In the genomic region with DNA sequence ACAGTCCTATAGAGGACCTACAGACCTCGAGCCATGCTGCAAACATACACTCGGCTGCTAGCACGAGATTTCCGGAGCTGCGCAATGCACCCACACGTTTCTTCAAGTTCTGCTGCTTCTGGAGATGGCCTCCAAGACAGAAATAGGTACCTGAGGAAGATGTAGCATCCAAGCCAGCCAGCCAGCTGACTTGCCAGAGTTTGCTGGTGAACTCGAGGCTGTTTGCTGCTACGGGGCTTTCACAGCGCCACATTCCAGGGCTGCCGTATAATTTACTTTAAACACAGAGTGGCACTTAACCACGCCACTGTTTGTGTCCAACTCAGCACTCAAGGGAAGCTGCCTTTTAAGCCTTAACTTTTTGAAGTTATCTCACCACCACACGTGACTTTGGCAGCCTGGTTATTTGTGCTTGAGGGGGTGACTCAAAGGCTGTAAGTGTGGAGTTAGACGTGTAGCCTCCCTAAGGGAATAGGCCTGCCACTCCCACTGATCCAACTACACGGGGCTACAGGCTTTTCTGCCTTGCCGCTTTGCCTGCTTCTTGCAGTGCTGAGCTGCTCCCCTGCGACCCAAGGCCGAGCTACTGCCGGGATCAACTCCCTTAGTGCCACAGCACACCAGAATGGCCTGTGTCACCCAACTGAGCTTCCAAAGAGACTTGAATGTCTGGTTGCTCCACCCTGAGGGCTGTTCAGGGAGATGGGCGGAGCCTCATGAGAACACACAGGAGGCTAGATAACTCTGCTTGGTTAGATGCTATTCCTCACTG, we compare ENCODE assay signal across 8 mouse cellular contexts. TPM values are rescaled to one million over a fixed set of nuclear protein-coding genes. Genes with fewer than 3 reads are reported as not detected.
DNase-seq lines count a peak whose midpoint lies in the region; ATAC-seq and TF ChIP-seq lines count a peak whose summit lies in the region.

No protein-coding gene starts in this region.

- intact Hi-C loops in heart, postnatal 25 days (cut with DNase I): no loop called here

- H3K27ac ChIP-seq in heart, postnatal 0 days (ENCODE audit: low read depth): peak overlapping the region; percentile 95
- H3K27ac ChIP-seq in forebrain, embryonic 14.5 days (ENCODE audit: low read depth, low read length): no peak overlapping the region
- no peak overlapping the region for H3K27ac ChIP-seq in liver, embryonic 11.5 days (ENCODE audit: low read depth, low read length)

- TF ChIP-seq EP300 in heart, postnatal 0 days (IDR thresholded peaks at IDR 0.05; ENCODE audit: low read depth): no peak

- H3K4me3 ChIP-seq in heart, postnatal 0 days (ENCODE audit: low read depth, low read length): no peak overlapping the region
- no peak overlapping the region for H3K4me3 ChIP-seq in forebrain, embryonic 14.5 days (ENCODE audit: low read depth, low read length)
- no peak overlapping the region for H3K4me3 ChIP-seq in liver, embryonic 11.5 days (ENCODE audit: low read depth, low read length)

- ATAC-seq in heart, postnatal 0 days (ENCODE audit: insufficient read depth, low read depth): peak; percentile 78
- ATAC-seq in megakaryocyte-erythroid progenitor cell, adult 5-6 weeks (replicated peaks; ENCODE audit: low FRiP score, low TSS enrichment, poor library complexity, severe bottlenecking): peak; percentile 52; the same call in 1 of the 2 replicates
- ATAC-seq in forebrain, embryonic 14.5 days: no peak
- no peak for ATAC-seq in liver, embryonic 11.5 days (replicated peaks; ENCODE audit: low FRiP score)

- peak; percentile 45 to 56 for DNase-seq in heart, adult 18-20 months
- DNase-seq in heart, postnatal 25 days (ENCODE audit: low spot score): no peak
- DNase-seq in ZHBTc4 (ENCODE audit: low read depth, low spot score): peak; percentile 87
- peak; percentile 76 for DNase-seq in heart, postnatal 0 days (ENCODE audit: low spot score)
- no peak for DNase-seq in forebrain, embryonic 14.5 days (ENCODE audit: low spot score)
- DNase-seq in ovary, postnatal 14 days (ENCODE audit: low spot score): no peak
- no peak for DNase-seq in liver, embryonic 11.5 days (ENCODE audit: low spot score)

- H3K9ac ChIP-seq in heart, postnatal 0 days (replicated peaks; ENCODE audit: low read depth, low read length): 0 out of 2 replicates have a peak overlapping the region, but pooled peaks have one; percentile 29
- H3K9ac ChIP-seq in forebrain, embryonic 14.5 days (ENCODE audit: low read length): no peak overlapping the region
- no peak overlapping the region for H3K9ac ChIP-seq in liver, embryonic 11.5 days (ENCODE audit: low read depth, low read length)

- peak overlapping the region; percentile 26 for H3K4me2 ChIP-seq in heart, postnatal 0 days (ENCODE audit: low read depth, low read length)
- H3K4me2 ChIP-seq in forebrain, embryonic 14.5 days (ENCODE audit: low read length): no peak overlapping the region
- H3K4me2 ChIP-seq in liver, embryonic 11.5 days: no peak overlapping the region

- 28% methylated on average over 19 of the region's 19 CpGs for WGBS in heart, postnatal 0 days
- 60% methylated on average over 19 of the region's 19 CpGs for WGBS in forebrain, embryonic 14.5 days
- WGBS in liver, embryonic 11.5 days: 53% methylated on average over 19 of the region's 19 CpGs

- H3K36me3 ChIP-seq in heart, postnatal 0 days (replicated peaks; ENCODE audit: control insufficient read depth, insufficient read depth, low read length): no peaks in the 10 kb centered on the region
- no peaks in the 10 kb centered on the region for H3K36me3 ChIP-seq in forebrain, embryonic 14.5 days (ENCODE audit: control insufficient read depth, insufficient read depth, low read length)
- H3K36me3 ChIP-seq in liver, embryonic 11.5 days (ENCODE audit: control insufficient read depth, insufficient read depth, low read length): no peaks in the 10 kb centered on the region

- no peak for TF ChIP-seq CTCF in heart, postnatal 0 days (IDR thresholded peaks at IDR 0.05; ENCODE audit: low read depth)

- H3K27me3 ChIP-seq in heart, postnatal 0 days (ENCODE audit: control insufficient read depth, insufficient read depth, low read length): no peaks in the 10 kb centered on the region
- no peaks in the 10 kb centered on the region for H3K27me3 ChIP-seq in forebrain, embryonic 14.5 days (replicated peaks; ENCODE audit: control insufficient read depth, insufficient read depth, low read length)
- H3K27me3 ChIP-seq in liver, embryonic 11.5 days (replicated peaks; ENCODE audit: control insufficient read depth, insufficient read depth, low read length): no peaks in the 10 kb centered on the region

- no peaks in the 10 kb centered on the region for H3K9me3 ChIP-seq in heart, postnatal 0 days (replicated peaks; ENCODE audit: control insufficient read depth, low read length)
- no peaks in the 10 kb centered on the region for H3K9me3 ChIP-seq in forebrain, embryonic 14.5 days (replicated peaks; ENCODE audit: control insufficient read depth, low read length)
- no peaks in the 10 kb centered on the region for H3K9me3 ChIP-seq in liver, embryonic 11.5 days (ENCODE audit: control insufficient read depth, low read length)

- peaks cover 25% of the 10 kb centered on the region for H3K4me1 ChIP-seq in heart, postnatal 0 days (ENCODE audit: control insufficient read depth, insufficient read depth)
- H3K4me1 ChIP-seq in forebrain, embryonic 14.5 days (ENCODE audit: control insufficient read depth, insufficient read depth, low read length): peaks cover 5% of the 10 kb centered on the region; the same call in 1 of the 2 replicates
- H3K4me1 ChIP-seq in liver, embryonic 11.5 days (replicated peaks; ENCODE audit: control insufficient read depth, insufficient read depth, low read length): peaks cover 5% of the 10 kb centered on the region; the same call in 1 of the 2 replicates

RNA-seq across cellular contexts. Expression of a gene that starts 25.9 kb away (rescaled TPM):
- total RNA-seq in heart, adult 18-20 months (2021): 10 to 100 TPM; 36.7 to 37.1 TPM
- 10 to 100 TPM; 38.5 to 43.3 TPM for total RNA-seq in heart, postnatal 25 days (2021)
- 22.6 and 29.2 TPM in 2 replicates for total RNA-seq in heart, postnatal 0 days (2014; rRNA removed; ENCODE audit: low replicate concordance)
- 17.4 and 17.9 TPM in 2 replicates for polyA plus RNA-seq in heart, postnatal 0 days (2015; fragmentation: Nextera tagmentation; extraction: Ambion mirVana)
- 3.0 and 3.6 TPM in 2 replicates for total RNA-seq in megakaryocyte-erythroid progenitor cell, adult 5-6 weeks (2014; fragmentation: Nextera tagmentation)
- 2.3 and 5.4 TPM in 2 replicates for total RNA-seq in megakaryocyte-erythroid progenitor cell, adult 5-6 weeks (2017)
- 8.5 and 11.8 TPM in 2 replicates for polyA plus RNA-seq in forebrain, embryonic 14.5 days (2014; fragmentation: Nextera tagmentation; extraction: Ambion mirVana)
- 9.7 and 9.9 TPM in 2 replicates for polyA plus RNA-seq in liver, embryonic 11.5 days (2014; fragmentation: Nextera tagmentation; extraction: Ambion mirVana)

Comparison
In these comparisons a context has a peak if more than half of its experiments do, and no peak if none do; other contexts are left out.
1. DNase-seq: peak in heart, adult 18-20 months (2 of 2), ZHBTc4 (single experiment) and heart, postnatal 0 days (single experiment); none in heart, postnatal 25 days (single experiment), forebrain, embryonic 14.5 days (single experiment), ovary, postnatal 14 days (single experiment) and liver, embryonic 11.5 days (single experiment).
2. ATAC-seq: peak in heart, postnatal 0 days (single experiment) and megakaryocyte-erythroid progenitor cell, adult 5-6 weeks (single experiment); none in forebrain, embryonic 14.5 days (single experiment) and liver, embryonic 11.5 days (single experiment).